Mouse (Mus musculus): ENCODE data around the gene Speer4f1. TPM values are rescaled to one million over a fixed set of nuclear protein-coding genes. Genes with fewer than 3 reads are reported as not detected.
"Not testable (repeated sequence)": the region's sequence is repeated elsewhere in the genome, so short reads cannot be mapped to it uniquely, and the experiment has no call there.

The Speer4f1 gene
- total and polyA plus RNA-seq, 2 experiments from 2014 or later: not detected

DNA sequence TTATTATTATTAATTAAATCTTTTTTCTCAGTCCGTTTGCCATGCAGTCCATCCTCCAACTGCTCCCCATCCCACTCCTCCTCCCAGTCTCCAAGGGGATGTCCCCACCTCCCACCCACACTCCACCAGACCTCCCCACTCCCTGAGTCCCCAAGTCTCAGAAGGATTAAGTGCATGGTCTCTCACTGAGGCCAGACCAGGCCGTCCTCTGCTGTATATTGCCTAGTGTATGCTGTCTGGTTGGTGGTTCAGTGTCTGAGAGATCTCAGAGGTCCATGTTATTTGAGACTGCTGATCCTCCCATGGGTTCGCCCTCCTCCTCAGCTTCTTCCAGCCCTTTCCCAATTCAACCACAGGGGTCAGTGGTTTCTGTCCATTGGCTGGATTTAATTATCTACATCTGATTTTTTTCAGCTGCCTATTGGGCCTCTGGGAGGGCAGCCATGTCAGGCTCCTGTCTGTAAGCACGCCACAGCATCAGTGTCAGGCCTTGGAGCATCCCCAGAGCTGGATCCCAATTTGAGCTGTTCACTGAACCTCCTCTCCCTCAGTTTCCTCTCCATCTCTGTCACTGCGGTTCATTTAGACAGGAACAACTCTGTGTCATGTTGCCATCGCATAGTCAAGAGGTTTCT lies 20.8 kb upstream of the Speer4f1 start:
- no peak for ATAC-seq (ENCODE audit: insufficient read depth, low read depth)
- Histone ChIP-seq H3K9ac (replicated peaks; ENCODE audit: low read depth, low read length) (no peak overlapping the region), H3K4me2 (ENCODE audit: low read depth, low read length) (no peak overlapping the region), H3K36me3 (replicated peaks; ENCODE audit: control insufficient read depth, insufficient read depth, low read length) (no peaks in the 10 kb centered on the region), H3K9me3 (replicated peaks; ENCODE audit: control insufficient read depth, low read length) (no peaks in the 10 kb centered on the region), H3K4me3 (ENCODE audit: low read depth, low read length) (no peak overlapping the region), H3K27ac (ENCODE audit: low read depth) (no peak overlapping the region), H3K4me1 (ENCODE audit: control insufficient read depth, insufficient read depth) (no peaks in the 10 kb centered on the region), H3K27me3 (ENCODE audit: control insufficient read depth, insufficient read depth, low read length) (no peaks in the 10 kb centered on the region)
- no peak for DNase-seq (ENCODE audit: low spot score)
- 61% methylated on average over 6 of the region's 6 CpGs for WGBS
- no peak for TF ChIP-seq CTCF (IDR thresholded peaks at IDR 0.05; ENCODE audit: low read depth)
- no peak for TF ChIP-seq EP300 (IDR thresholded peaks at IDR 0.05; ENCODE audit: low read depth)

DNA sequence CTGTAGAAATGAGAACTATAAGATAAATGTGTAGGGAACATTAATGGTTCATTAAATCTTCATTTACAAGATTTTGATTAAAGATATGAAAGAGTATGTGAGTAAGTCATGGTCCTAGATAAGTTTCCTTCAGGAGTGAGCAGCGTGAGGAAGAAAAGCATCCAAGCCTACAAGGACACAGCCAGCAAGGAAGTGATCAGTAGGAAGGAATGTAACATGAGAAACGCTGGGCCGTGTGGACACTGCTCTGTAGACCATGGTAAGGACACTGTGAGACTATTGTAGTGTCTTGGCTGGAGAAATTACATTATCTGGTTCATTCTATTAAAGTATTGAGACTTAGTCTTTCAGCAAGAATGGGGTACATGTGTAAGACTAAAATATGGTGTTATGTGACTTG lies 19.2 kb upstream of the Speer4f1 start:
- ATAC-seq (ENCODE audit: insufficient read depth, low read depth) (no peak), DNase-seq (ENCODE audit: low spot score) (no peak)
- no peak overlapping the region for H3K9ac ChIP-seq (replicated peaks; ENCODE audit: low read depth, low read length)
- H3K4me3 ChIP-seq (ENCODE audit: low read depth, low read length): no peak overlapping the region
- no peaks in the 10 kb centered on the region for H3K27me3 ChIP-seq (ENCODE audit: control insufficient read depth, insufficient read depth, low read length)
- no peak overlapping the region for H3K4me2 ChIP-seq (ENCODE audit: low read depth, low read length)
- WGBS: 46% methylated on average over 3 of the region's 3 CpGs
- H3K9me3 ChIP-seq (replicated peaks; ENCODE audit: control insufficient read depth, low read length): no peaks in the 10 kb centered on the region
- TF ChIP-seq EP300 (IDR thresholded peaks at IDR 0.05; ENCODE audit: low read depth) (no peak), CTCF (IDR thresholded peaks at IDR 0.05; ENCODE audit: low read depth) (no peak)
- no peaks in the 10 kb centered on the region for H3K36me3 ChIP-seq (replicated peaks; ENCODE audit: control insufficient read depth, insufficient read depth, low read length)
- no peaks in the 10 kb centered on the region for H3K4me1 ChIP-seq (ENCODE audit: control insufficient read depth, insufficient read depth)
- no peak overlapping the region for H3K27ac ChIP-seq (ENCODE audit: low read depth)

DNA sequence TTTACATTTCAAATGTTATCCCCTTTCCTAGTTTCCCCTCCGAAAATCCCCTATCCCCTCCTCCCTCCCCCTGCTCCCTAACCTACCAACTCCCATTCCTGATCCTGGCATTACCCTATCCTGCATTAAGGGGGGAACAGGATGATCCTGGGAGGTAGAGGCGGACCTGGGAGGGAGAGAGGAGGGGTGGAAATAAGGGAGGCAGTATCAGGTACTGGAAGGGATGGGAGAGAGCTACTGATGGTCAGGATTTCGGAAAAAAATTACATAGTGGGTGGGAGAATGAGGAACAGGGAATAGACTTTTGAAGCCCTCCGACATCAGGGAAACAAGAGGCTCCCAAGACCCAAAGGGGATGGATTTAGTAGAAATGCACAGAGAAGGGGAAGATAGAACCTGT lies 7.8 kb upstream of the Speer4f1 start:
- 47% methylated on average over 4 of the region's 4 CpGs for WGBS
- DNase-seq (ENCODE audit: low spot score); H3K27ac ChIP-seq (ENCODE audit: low read depth); H3K9me3 ChIP-seq (replicated peaks; ENCODE audit: control insufficient read depth, low read length); H3K36me3 ChIP-seq (replicated peaks; ENCODE audit: control insufficient read depth, insufficient read depth, low read length); H3K27me3 ChIP-seq (ENCODE audit: control insufficient read depth, insufficient read depth, low read length); H3K4me2 ChIP-seq (ENCODE audit: low read depth, low read length); H3K4me1 ChIP-seq (ENCODE audit: control insufficient read depth, insufficient read depth); H3K9ac ChIP-seq (replicated peaks; ENCODE audit: low read depth, low read length); ATAC-seq (ENCODE audit: insufficient read depth, low read depth); H3K4me3 ChIP-seq (ENCODE audit: low read depth, low read length): not testable (repeated sequence)

DNA sequence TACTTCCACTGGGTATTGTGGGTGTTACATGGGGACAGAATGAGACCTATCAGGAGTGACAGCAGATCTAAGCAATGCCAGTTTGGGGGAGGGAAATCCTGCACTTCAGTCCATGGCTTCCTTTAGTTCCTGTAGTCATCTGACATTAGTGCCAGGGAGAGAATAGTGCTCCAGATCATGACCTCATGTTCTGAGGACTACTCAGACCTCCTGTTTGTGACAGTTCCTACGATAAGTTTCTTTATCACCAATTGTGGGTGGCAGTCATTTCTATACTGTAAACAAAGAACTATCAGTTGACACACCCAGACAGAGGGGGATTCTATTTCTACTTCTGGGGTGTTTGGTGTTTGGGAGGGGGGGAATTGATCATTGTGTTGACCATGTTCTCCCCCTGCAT lies 578 bp downstream of the Speer4f1 start:
- Histone ChIP-seq H3K27me3 (ENCODE audit: control insufficient read depth, insufficient read depth, low read length) (no peaks in the 10 kb centered on the region), H3K4me1 (ENCODE audit: control insufficient read depth, insufficient read depth) (no peaks in the 10 kb centered on the region), H3K4me3 (ENCODE audit: low read depth, low read length) (no peak overlapping the region), H3K4me2 (ENCODE audit: low read depth, low read length) (no peak overlapping the region), H3K27ac (ENCODE audit: low read depth) (no peak overlapping the region), H3K9ac (replicated peaks; ENCODE audit: low read depth, low read length) (no peak overlapping the region), H3K36me3 (replicated peaks; ENCODE audit: control insufficient read depth, insufficient read depth, low read length) (no peaks in the 10 kb centered on the region), H3K9me3 (replicated peaks; ENCODE audit: control insufficient read depth, low read length) (no peaks in the 10 kb centered on the region)
- no peak for TF ChIP-seq CTCF (IDR thresholded peaks at IDR 0.05; ENCODE audit: low read depth)
- TF ChIP-seq EP300 (IDR thresholded peaks at IDR 0.05; ENCODE audit: low read depth): no peak
- ATAC-seq (ENCODE audit: insufficient read depth, low read depth): no peak
- DNase-seq (ENCODE audit: low spot score): no peak
- 27% methylated on average over 1 of the region's 1 CpGs for WGBS

DNA sequence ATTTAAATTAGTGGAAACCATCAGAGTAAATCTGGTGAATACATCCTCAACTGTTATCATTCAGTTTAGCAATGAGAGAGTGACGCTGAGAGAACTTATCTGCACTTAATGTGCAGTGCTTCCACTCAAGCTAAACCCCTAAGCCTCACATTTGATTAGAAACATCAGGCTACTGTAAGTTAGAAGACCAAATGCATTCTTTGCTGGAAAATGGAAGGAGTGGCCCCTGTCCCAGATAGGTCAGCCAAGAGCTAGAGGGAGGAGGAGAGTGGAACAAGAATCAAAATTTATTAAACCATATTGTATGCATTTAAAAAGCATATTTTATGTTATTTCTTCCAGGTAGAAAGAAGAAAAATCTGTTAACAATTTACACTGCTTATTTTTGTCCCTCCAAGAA lies 14.0 kb downstream of the Speer4f1 start:
- 27% methylated on average over 1 of the region's 1 CpGs for WGBS
- H3K4me1 ChIP-seq (ENCODE audit: control insufficient read depth, insufficient read depth): no peaks in the 10 kb centered on the region
- no peaks in the 10 kb centered on the region for H3K9me3 ChIP-seq (replicated peaks; ENCODE audit: control insufficient read depth, low read length)

DNA sequence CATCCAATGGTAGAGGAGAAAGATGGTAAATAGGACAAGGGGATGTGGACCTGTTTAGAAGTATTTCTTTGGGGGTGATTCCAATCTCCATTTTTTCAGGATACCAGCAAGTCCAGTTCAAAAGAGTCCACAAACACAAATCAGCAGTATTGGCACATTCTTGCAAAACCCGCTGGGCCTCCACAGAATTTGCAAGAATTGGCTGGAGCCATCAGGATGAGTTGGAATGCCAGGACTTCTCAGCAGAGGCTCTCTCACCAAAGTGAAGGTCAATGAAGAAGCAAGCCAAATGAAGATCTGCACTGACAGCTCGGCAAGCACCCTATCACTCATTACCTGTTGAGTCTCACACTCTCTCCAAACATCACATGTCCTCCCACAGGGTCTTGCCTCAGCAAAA lies 19.7 kb downstream of the Speer4f1 start:
- H3K4me1 ChIP-seq (ENCODE audit: control insufficient read depth, insufficient read depth): no peaks in the 10 kb centered on the region
- 68% methylated on average over 2 of the region's 2 CpGs for WGBS
- H3K9ac ChIP-seq (replicated peaks; ENCODE audit: low read depth, low read length): no peak overlapping the region
- DNase-seq (ENCODE audit: low spot score) (no peak), ATAC-seq (ENCODE audit: insufficient read depth, low read depth) (no peak)
- TF ChIP-seq EP300 (IDR thresholded peaks at IDR 0.05; ENCODE audit: low read depth): no peak
- TF ChIP-seq CTCF (IDR thresholded peaks at IDR 0.05; ENCODE audit: low read depth): no peak
- H3K27me3 ChIP-seq (ENCODE audit: control insufficient read depth, insufficient read depth, low read length): no peaks in the 10 kb centered on the region
- H3K4me3 ChIP-seq (ENCODE audit: low read depth, low read length): no peak overlapping the region
- H3K4me2 ChIP-seq (ENCODE audit: low read depth, low read length): no peak overlapping the region
- H3K27ac ChIP-seq (ENCODE audit: low read depth): no peak overlapping the region
- no peaks in the 10 kb centered on the region for H3K9me3 ChIP-seq (replicated peaks; ENCODE audit: control insufficient read depth, low read length)
- H3K36me3 ChIP-seq (replicated peaks; ENCODE audit: control insufficient read depth, insufficient read depth, low read length): no peaks in the 10 kb centered on the region

More for the DNA sequence above, 14.0 kb downstream of the Speer4f1 start:
- Histone ChIP-seq H3K27me3 (ENCODE audit: control insufficient read depth, insufficient read depth, low read length) (no peaks in the 10 kb centered on the region), H3K4me2 (ENCODE audit: low read depth, low read length) (no peak overlapping the region), H3K4me3 (ENCODE audit: low read depth, low read length) (no peak overlapping the region), H3K9ac (replicated peaks; ENCODE audit: low read depth, low read length) (no peak overlapping the region), H3K27ac (ENCODE audit: low read depth) (no peak overlapping the region), H3K36me3 (replicated peaks; ENCODE audit: control insufficient read depth, insufficient read depth, low read length) (no peaks in the 10 kb centered on the region)
- ATAC-seq (ENCODE audit: insufficient read depth, low read depth): no peak
- TF ChIP-seq EP300 (IDR thresholded peaks at IDR 0.05; ENCODE audit: low read depth) (no peak), CTCF (IDR thresholded peaks at IDR 0.05; ENCODE audit: low read depth) (no peak)
- DNase-seq (ENCODE audit: low spot score): no peak
